Mouse (Mus musculus) C2C12 (cell line): ENCODE measurements around the gene Diexf.

ENCODE experiments used
- CTCF ChIP-seq: IDR thresholded peaks from one replicate; pipeline ENCODE4 v1.5.1; 2011; ENCODE audit not compliant: control insufficient read depth, insufficient read depth, insufficient read length
- MAX ChIP-seq: IDR thresholded peaks from one replicate; pipeline ENCODE4 v1.6.1; 2011; ENCODE audit warnings: mild to moderate bottlenecking, control low read depth
- MYOD1 ChIP-seq: IDR thresholded peaks from one replicate; pipeline ENCODE4 v1.6.1; 2011; ENCODE audit warnings: low read depth; ENCODE audit not compliant: control insufficient read depth, insufficient read length

- no peak for TF ChIP-seq MYOD1
- TF ChIP-seq CTCF, result peak; percentile 90
- peak; percentile 97 for TF ChIP-seq MAX
These were observed at the start of gene Diexf for GRCm38 (mm10) chr1:193129786-193130455.
